Mouse (Mus musculus) ES-Bruce4 (cell line): ENCODE data around the gene Kpnb1.

Source experiments
- CTCF ChIP-seq: IDR thresholded peaks from one replicate; pipeline ENCODE4 v1.8.1; 2011; ENCODE audit warnings: low read depth, low read length
- POLR2A ChIP-seq: IDR thresholded peaks from one replicate; pipeline ENCODE4 v1.8.1; 2011; ENCODE audit warnings: low read length; ENCODE audit not compliant: insufficient read depth

DNA sequence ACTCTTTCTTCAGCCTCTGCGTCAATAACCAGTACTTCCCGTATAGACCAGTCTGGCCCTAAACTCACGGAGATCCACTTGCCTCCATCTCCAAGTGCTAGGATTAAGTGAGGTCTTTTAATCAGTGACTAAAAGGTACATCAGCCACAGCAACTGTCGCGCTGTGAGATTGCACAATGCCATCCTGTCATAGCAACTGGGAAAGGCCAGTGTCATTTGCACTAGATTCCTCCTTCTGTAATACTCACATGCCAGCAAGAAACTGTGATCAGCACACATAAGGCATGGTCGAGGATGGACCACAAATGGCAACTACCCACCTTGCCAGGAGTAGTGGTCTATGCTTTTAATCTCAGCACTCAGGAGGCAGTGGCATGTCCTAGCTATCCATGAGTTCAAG is 11.8 kb upstream of the Kpnb1 start:
- TF ChIP-seq CTCF: no peak
- TF ChIP-seq POLR2A: no peak
